Mouse (Mus musculus): ENCODE data around the gene Adgrl3.

- TF ChIP-seq CTCF (IDR thresholded peaks at IDR 0.05; ENCODE audit: extremely low read depth, insufficient read depth, low read length) (no peak), POLR2A (IDR thresholded peaks at IDR 0.05; ENCODE audit: extremely low read depth, insufficient read depth, low read length) (no peak)
Measured at GRCm38 (mm10) chr5:81077031-81077430, 57.1 kb downstream of the Adgrl3 start.
